Mouse (Mus musculus) embryo, embryonic 10 days (tissue): Measurements from ENCODE around the gene Depdc1a.
"Not testable (repeated sequence)": the region's sequence is repeated elsewhere in the genome, so short reads cannot be mapped to it uniquely, and the experiment has no call there.

ENCODE experiments used
- DNase-seq: peaks from one replicate; pipeline ENCODE4 v3.0.0-alpha.2; 2015; ENCODE audit warnings: low spot score

The Depdc1a gene

GRCm38 (mm10) chr3:159495243-159495801, at the start of gene Depdc1a:
Gene Depdc1a, plus strand, starts transcription at chr3:159495433.
- DNase-seq: peak; percentile 97

GRCm38 (mm10) chr3:159470059-159470458, 25.2 kb upstream of the Depdc1a start:
- DNase-seq: no peak

- no peak for DNase-seq
These were observed 19.8 kb upstream of the Depdc1a start for GRCm38 (mm10) chr3:159475465-159475864.

- DNase-seq: no peak
These were observed 17.8 kb upstream of the Depdc1a start for GRCm38 (mm10) chr3:159477250-159477962.

GRCm38 (mm10) chr3:159494709-159495108, 524 bp upstream of the Depdc1a start:
- DNase-seq: not testable (repeated sequence)

GRCm38 (mm10) chr3:159508899-159509298, 13.7 kb downstream of the Depdc1a start:
- no peak for DNase-seq

- DNase-seq: no peak
These were observed 33.3 kb downstream of the Depdc1a start for GRCm38 (mm10) chr3:159528563-159528962.

- DNase-seq: peak; percentile 9
These were observed 53.1 kb downstream of the Depdc1a start for GRCm38 (mm10) chr3:159548303-159548702.

GRCm38 (mm10) chr3:159550224-159550623, 55.0 kb downstream of the Depdc1a start:
- DNase-seq: no peak
